Mouse (Mus musculus) forebrain, embryonic 10.5 days (tissue): Measurements from ENCODE around the gene Nmt1. TPM values are rescaled to one million over a fixed set of nuclear protein-coding genes. Genes with fewer than 3 reads are reported as not detected.

Source experiments
- DNase-seq: peaks from one replicate; pipeline ENCODE4 v3.0.0-alpha.2; 2017; ENCODE audit warnings: low spot score; ENCODE audit errors: extremely low spot score
- H3K27ac ChIP-seq: fragments of 300-500 bp; sonication (generic); 2 replicates; pipeline ENCODE4 v1.5.1; 2016; ENCODE audit warnings: mild to moderate bottlenecking
- H3K27me3 ChIP-seq: fragments of 300-500 bp; sonication (generic); 2 replicates; pipeline ENCODE4 v1.6.1; 2016; ENCODE audit warnings: mild to moderate bottlenecking; ENCODE audit not compliant: poor library complexity, severe bottlenecking
- H3K36me3 ChIP-seq: fragments of 300-500 bp; sonication (generic); replicated peaks from 2 replicates; pipeline ENCODE4 v1.6.1; 2016; ENCODE audit warnings: mild to moderate bottlenecking, moderate library complexity
- H3K4me1 ChIP-seq: fragments of 300-500 bp; sonication (generic); 2 replicates; pipeline ENCODE4 v1.6.1; 2016
- H3K4me3 ChIP-seq: fragments of 300-500 bp; sonication (generic); 2 replicates; pipeline ENCODE4 v1.5.1; 2016; ENCODE audit warnings: mild to moderate bottlenecking, moderate library complexity
- H3K9me3 ChIP-seq: fragments of 300-500 bp; sonication (generic); 2 replicates; pipeline ENCODE4 v1.6.1; 2016; ENCODE audit warnings: mild to moderate bottlenecking, moderate library complexity
- WGBS: fragments of 180-500 bp; shearing (Covaris S2); methylation state at CpG from one replicate; pipeline ENCODE4 v1.1.7; 2016; 5-methylcytosine and 5-hydroxymethylcytosine counted together
- polyA plus RNA-seq: library from polyadenylated mRNA; unstranded; fragments of >200 nt; fragmentation: Nextera tagmentation; extraction: Ambion mirVana; gene quantifications from 2 replicates; pipeline ENCODE4 v1.2.1, GENCODE M21; 2016

Gene Nmt1
- polyA plus RNA-seq = 62.4 and 66.0 TPM in 2 replicates

DNA sequence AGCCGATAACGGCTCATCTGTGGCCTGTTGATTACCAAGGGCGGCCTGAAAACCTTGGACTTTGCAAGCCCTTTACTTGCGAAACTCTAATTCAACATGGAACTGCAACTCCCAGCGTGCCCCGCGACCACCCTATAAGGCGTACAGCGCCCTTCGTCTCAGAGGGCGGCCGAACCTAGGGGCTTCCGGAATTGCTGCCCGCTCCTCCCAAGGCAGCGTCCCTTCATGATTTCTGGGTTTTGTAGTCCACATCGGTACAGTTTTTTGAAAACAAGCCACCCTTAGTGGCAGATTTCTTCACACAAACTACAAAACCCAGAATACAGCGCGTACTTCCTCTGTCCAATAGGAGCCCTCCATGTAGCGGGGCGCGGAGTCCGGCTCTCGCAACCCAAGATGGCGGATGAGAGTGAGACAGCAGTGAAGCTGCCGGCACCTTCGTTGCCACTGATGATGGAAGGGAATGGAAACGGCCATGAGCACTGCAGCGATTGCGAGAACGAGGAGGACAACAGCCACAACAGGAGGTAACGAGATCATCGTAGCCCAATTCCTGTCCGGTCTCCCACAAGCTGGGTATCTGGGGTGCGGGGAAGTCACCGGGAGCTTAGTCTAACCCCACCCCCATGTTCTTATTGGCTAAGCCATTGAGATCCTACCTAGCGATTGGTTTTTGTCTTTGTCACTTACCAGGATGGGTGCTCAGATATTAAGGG lies at the start of gene Nmt1, which contains the start of gene Dcakd:
TSS of gene Nmt1 (plus strand) at position 15 of the 716 bp plus-strand sequence.
TSS of gene Dcakd (minus strand) at position 158 of the 716 bp plus-strand sequence.
- under 1% methylated on average over 36 of the region's 36 CpGs for WGBS
- peak within 1 kb of the TSS; percentile 70 for H3K4me3 ChIP-seq
- H3K4me1 ChIP-seq = peaks cover 24% of the 10 kb centered on the region
- no peaks in the 10 kb centered on the region for H3K27me3 ChIP-seq
- peak; percentile 96 for DNase-seq
- H3K27ac ChIP-seq = peak within 1 kb of the TSS; percentile 90
- no peaks in the 10 kb centered on the region for H3K9me3 ChIP-seq
- peaks cover 45% of the 10 kb centered on the region for H3K36me3 ChIP-seq

DNA sequence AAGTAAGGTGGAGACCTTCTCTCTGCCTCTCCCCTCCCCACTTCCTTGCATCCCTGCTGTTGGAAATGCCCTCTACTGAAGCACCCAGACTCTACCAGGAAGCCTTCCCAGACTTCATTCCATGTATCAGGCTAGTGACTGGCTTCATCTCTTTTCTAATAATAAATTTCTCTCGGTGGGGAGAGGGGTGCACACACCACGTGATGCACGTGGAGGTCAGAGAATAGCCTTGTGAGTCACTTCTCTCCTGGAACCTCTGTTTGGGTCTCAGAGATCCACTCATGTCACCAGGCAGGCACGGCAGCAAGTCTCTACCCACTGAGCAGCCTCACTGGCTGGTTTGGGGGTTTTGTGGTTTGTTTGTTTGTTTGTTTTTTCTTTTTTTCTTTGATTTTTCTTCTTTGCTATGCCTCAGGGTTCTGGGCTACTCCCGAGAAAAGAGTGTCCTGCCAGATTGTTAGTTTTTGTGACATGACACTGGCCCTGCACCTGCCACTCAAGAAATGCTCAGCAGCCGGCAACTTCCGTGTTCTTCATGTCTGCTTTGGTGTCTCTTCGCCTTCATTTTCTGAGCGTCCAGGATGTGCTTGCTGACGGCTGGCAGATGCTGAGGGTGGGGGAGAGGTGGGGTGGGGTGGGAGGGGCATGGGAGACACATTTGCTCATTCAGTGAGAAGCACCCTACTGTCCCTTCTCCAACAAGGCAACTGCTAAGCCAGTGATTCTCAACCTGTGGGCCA lies 46.7 kb upstream of the Nmt1 start:
- 77% methylated on average over 10 of the region's 10 CpGs for WGBS
- H3K4me3 ChIP-seq = no peak overlapping the region
- H3K27me3 ChIP-seq = peaks cover 4% of the 10 kb centered on the region; the same call in 1 of the 2 replicates
- H3K36me3 ChIP-seq = no peaks in the 10 kb centered on the region
- DNase-seq = no peak
- no peaks in the 10 kb centered on the region for H3K9me3 ChIP-seq
- no peak overlapping the region for H3K27ac ChIP-seq
- H3K4me1 ChIP-seq = peaks cover 31% of the 10 kb centered on the region

DNA sequence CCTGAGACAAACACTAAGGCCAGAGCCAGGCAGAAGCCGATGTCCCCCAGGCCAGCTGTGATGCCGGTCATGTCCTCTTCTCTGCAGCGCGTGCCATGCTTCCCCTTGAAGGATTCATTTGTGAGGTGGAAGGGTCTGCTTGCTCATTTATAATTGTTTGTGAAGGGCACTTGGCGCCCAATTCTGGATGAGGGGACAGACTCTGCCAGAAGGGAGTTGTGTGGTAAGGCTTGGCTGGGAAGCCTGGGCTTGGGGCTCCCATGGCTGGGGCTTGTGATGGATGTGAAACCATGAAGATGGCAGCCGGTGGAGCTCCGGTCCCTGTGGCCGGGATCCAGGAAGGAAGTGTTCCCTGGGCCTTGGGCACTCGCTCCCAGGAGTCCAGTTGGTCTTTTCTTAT lies 43.9 kb upstream of the Nmt1 start:
- DNase-seq = no peak
- no peaks in the 10 kb centered on the region for H3K36me3 ChIP-seq
- peaks cover 25% of the 10 kb centered on the region for H3K4me1 ChIP-seq
- 92% methylated on average over 9 of the region's 9 CpGs for whole genome bisulfite sequencing
- H3K27ac ChIP-seq = no peak overlapping the region
- no peaks in the 10 kb centered on the region for H3K9me3 ChIP-seq
- H3K4me3 ChIP-seq = no peak overlapping the region
- H3K27me3 ChIP-seq = peaks cover 24% of the 10 kb centered on the region

DNA sequence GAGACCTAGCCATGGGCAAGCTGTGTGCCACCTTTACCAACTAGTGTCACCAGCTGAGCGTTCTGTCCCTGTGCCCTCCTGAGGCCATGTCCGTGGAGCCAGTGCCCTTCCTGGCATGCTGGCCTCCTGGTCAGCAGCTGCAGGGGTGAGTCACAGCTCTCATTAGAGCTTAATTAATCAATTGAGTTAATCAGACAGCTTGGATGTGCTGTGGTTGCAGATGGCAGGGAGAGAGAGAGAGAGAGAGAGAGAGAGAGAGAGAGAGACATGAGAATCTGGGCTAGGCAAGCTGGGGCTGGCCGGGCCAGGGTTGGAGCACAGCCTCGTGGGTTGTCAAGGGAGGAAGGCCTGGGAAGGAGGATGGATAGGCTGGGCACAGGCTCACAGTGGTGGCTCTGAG lies 43.4 kb upstream of the Nmt1 start:
- Histone ChIP-seq H3K27me3 (peaks cover 30% of the 10 kb centered on the region), H3K4me3 (no peak overlapping the region), H3K4me1 (peaks cover 27% of the 10 kb centered on the region), H3K27ac (no peak overlapping the region), H3K36me3 (no peaks in the 10 kb centered on the region), H3K9me3 (no peaks in the 10 kb centered on the region)
- whole genome bisulfite sequencing = 76% methylated on average over 4 of the region's 4 CpGs
- DNase-seq = no peak

DNA sequence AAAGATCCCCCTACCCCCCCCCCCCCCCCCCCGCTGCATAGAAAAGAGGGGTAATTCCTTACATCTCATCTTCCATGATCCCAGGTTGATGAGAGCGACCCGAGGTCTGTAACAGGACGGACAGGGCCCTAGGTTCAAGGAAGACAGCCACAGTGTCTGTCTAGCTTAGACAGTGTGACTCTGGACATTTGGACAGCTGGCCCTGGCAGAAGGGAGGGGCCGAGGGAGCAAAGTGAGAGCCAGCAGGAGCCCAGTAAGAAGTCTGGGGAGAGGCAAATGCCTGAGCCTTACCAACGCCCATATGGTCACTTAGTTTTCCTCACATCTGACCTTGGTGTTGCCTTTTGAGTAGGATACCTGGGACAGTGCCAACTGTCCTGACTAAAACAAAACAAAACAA lies 42.8 kb upstream of the Nmt1 start:
- no peak for DNase-seq
- H3K4me3 ChIP-seq = no peak overlapping the region
- H3K4me1 ChIP-seq = peaks cover 33% of the 10 kb centered on the region
- H3K27me3 ChIP-seq = peaks cover 35% of the 10 kb centered on the region
- no peak overlapping the region for H3K27ac ChIP-seq
- 67% methylated on average over 6 of the region's 6 CpGs for WGBS
- no peaks in the 10 kb centered on the region for H3K9me3 ChIP-seq
- no peaks in the 10 kb centered on the region for H3K36me3 ChIP-seq

DNA sequence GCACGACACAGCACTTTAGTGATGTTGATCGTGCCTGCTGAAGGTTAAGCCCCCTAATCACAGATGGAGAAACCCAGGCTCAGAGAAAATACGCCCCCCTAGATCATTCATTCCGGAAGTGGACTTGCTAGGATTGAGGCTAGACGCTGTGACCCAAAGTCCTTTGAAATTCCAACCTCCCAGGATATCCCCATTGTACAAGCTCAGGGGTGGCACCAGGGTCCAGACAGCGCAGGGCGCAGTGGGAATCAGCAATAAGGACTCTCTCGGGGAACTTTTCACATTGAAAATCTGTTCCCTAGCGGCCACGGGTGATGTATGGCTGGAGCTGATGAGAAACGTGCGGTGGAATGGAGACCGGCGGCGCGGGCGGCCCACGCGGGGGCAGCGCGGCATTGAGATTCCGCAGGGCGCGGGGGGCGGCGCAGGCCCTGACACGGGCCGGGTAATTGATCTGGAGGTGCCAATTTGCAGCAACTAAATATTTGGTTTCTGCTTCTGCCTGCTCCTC lies 38.3 kb upstream of the Nmt1 start:
- Histone ChIP-seq H3K27me3 (peaks cover 57% of the 10 kb centered on the region), H3K4me1 (peaks cover 59% of the 10 kb centered on the region), H3K36me3 (peaks cover 13% of the 10 kb centered on the region), H3K9me3 (no peaks in the 10 kb centered on the region), H3K4me3 (peak overlapping the region; percentile 55), H3K27ac (peak overlapping the region; percentile 62; the same call in 1 of the 2 replicates)
- no peak for DNase-seq
- WGBS = 4% methylated on average over 28 of the region's 28 CpGs

DNA sequence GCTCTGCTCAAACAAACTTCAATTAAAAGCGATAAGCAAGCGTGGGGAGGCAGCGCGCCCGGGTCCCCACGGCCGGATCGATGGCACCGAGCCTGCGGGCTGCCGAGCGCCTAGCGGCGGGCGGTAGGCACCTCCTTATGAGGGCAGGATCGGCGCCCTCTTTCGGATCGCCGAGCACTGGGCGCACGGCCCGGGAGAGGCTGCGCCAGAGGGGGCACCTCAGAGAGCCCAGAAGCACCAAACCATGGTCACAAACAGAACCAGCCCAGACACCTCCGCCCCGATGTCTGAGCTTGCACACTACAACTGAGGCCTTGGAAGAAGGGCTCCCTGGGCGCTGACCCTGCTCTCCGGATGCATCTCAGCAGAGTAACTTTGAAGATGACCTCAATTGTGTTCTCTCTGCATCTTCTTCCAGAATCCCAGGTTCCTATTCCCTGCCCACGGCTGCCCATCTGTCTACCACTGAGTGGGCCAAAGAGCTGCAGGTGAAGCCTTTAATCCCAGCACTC lies 37.8 kb upstream of the Nmt1 start:
- H3K27ac ChIP-seq = peak overlapping the region; percentile 62; the same call in 1 of the 2 replicates
- WGBS = 1% methylated on average over 29 of the region's 29 CpGs
- peaks cover 18% of the 10 kb centered on the region for H3K36me3 ChIP-seq
- peak overlapping the region; percentile 55 for H3K4me3 ChIP-seq
- peaks cover 57% of the 10 kb centered on the region for H3K27me3 ChIP-seq
- no peaks in the 10 kb centered on the region for H3K9me3 ChIP-seq
- no peak for DNase-seq
- H3K4me1 ChIP-seq = peaks cover 59% of the 10 kb centered on the region

DNA sequence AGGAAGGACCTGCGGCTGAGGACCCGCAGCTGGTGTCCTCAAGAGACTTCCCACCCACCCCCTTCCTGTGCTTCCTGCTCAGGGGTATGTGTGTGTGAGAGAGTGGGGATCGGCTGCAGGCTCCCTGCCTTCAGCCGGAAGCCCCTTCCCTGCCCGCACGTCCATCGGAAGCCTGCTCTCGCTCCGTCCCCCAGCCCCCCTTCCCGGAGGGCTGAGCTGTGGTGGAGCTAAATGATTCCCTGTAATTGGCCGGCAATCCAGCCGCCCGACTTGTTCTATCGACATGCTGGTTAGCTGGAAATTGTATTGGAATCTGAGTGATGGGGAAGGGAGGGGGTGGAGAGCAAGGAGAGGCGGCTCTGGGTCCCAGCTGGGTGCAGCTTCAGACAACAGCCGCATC lies 36.3 kb upstream of the Nmt1 start:
- H3K27me3 ChIP-seq = peaks cover 57% of the 10 kb centered on the region
- DNase-seq = peak; percentile 56
- peak overlapping the region; percentile 42 for H3K4me3 ChIP-seq
- peaks cover 59% of the 10 kb centered on the region for H3K4me1 ChIP-seq
- H3K36me3 ChIP-seq = peaks cover 33% of the 10 kb centered on the region
- H3K27ac ChIP-seq = peak overlapping the region; percentile 78
- under 1% methylated on average over 16 of the region's 16 CpGs for WGBS
- H3K9me3 ChIP-seq = no peaks in the 10 kb centered on the region

DNA sequence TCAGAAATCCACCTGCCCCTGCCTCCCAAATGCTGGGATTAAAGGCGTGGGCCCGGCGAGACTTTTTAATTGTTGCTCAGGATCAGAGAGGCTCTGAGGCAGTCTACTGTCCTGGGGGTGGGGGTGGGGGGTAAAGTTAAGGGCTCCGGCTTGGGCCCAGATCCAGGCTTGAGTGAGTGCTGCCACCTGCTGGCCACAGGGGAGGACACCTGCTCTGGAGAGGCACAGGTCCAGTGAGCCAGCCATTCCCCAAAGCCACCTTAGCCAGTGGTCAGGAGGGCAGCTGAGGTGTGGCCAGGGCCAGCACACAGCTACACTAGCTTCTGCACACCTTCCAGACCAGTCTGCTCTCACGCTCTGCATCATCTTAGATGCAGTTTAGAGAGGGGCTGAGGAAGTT lies 35.0 kb upstream of the Nmt1 start:
- Histone ChIP-seq H3K27me3 (peaks cover 48% of the 10 kb centered on the region), H3K4me1 (peaks cover 59% of the 10 kb centered on the region), H3K36me3 (peaks cover 46% of the 10 kb centered on the region), H3K9me3 (no peaks in the 10 kb centered on the region), H3K4me3 (peak overlapping the region; percentile 13; the same call in 1 of the 2 replicates), H3K27ac (peak overlapping the region; percentile 75; the same call in 1 of the 2 replicates)
- 4% methylated on average over 5 of the region's 5 CpGs for WGBS
- DNase-seq = peak; percentile 87

DNA sequence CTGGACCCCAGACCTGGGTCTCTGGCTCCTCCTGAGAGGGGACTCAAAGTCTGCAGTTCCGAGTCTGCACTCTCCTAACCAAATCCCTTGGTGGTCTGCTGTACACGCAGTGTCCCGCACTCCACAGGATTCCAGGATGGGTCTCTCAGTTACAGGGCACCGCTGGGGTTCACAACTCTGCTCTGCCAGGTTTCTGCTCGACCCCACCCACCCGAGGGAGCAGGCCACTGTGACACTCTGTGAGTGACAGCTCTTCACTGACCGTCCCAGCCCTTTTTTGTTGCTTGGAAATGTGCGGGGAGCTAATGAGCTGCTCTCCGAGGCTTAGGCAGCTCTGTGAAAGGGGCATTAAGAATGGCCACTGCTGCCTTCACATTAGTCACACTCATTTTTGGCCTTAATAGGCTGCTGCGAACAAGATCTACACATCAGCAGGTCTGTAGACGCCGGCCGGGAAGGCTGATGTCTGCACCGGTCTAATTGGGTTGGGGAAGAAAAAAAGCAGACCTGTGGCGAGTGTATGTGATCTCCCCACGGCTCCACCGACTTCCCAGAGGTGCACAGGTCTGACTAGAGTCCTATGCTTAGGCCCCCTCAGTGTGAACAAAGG lies 34.5 kb upstream of the Nmt1 start:
- H3K4me1 ChIP-seq = peaks cover 59% of the 10 kb centered on the region
- peaks cover 52% of the 10 kb centered on the region for H3K36me3 ChIP-seq
- WGBS = 28% methylated on average over 17 of the region's 17 CpGs
- peak; percentile 62 for DNase-seq
- peak overlapping the region; percentile 75 for H3K27ac ChIP-seq
- no peaks in the 10 kb centered on the region for H3K9me3 ChIP-seq
- H3K4me3 ChIP-seq = peak overlapping the region; percentile 13; the same call in 1 of the 2 replicates
- peaks cover 42% of the 10 kb centered on the region for H3K27me3 ChIP-seq

DNA sequence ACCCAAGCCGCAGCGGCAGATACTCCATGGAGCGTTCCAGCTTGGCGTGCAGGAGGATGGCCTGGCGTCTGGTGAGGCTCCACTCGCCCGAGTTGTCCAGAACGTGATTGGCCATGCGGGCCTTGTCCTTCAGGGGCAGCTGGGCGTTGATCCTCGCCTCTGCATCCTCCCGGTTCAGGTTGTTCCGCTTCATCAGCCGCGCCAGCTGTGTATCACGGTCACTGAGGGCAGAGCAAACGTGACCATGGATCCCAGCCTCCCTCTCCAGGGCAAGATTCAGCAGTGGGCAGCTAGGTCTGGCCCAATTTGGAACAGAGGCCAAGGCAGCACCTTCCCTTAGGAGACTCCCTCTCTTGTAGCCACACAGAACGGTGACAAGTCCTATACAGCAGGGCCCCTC lies 33.0 kb upstream of the Nmt1 start:
- 90% methylated on average over 18 of the region's 18 CpGs for WGBS
- peaks cover 53% of the 10 kb centered on the region for H3K4me1 ChIP-seq
- no peak overlapping the region for H3K4me3 ChIP-seq
- H3K27me3 ChIP-seq = peaks cover 28% of the 10 kb centered on the region
- no peaks in the 10 kb centered on the region for H3K9me3 ChIP-seq
- DNase-seq = no peak
- H3K27ac ChIP-seq = peak overlapping the region; percentile 75; the same call in 1 of the 2 replicates
- H3K36me3 ChIP-seq = peaks cover 66% of the 10 kb centered on the region

DNA sequence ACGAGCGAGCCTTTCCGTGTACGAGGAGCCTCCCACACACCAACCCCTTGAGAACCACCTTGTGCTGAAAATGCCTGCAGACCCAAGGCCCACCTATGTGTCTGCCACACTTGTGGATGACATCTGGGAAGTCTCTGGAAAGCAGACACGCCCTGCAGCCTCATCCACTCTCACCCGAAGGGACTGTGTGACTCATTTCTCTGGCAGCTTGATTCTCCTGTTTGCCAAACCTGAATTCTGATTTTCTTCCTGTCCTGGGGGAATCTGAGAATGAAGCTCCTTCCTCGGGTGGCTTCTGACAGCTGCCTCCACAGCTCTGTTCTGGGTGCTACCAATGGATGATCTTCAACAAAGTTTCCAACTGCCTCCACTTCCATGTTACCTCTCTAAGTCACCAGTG lies 31.6 kb upstream of the Nmt1 start:
- WGBS = 89% methylated on average over 7 of the region's 7 CpGs
- no peak overlapping the region for H3K27ac ChIP-seq
- DNase-seq = no peak
- peaks cover 13% of the 10 kb centered on the region for H3K27me3 ChIP-seq
- no peaks in the 10 kb centered on the region for H3K9me3 ChIP-seq
- H3K4me3 ChIP-seq = no peak overlapping the region
- peaks cover 40% of the 10 kb centered on the region for H3K4me1 ChIP-seq
- peaks cover 76% of the 10 kb centered on the region for H3K36me3 ChIP-seq
